Mouse (Mus musculus) kidney, postnatal 36 days (tissue): ENCODE results near the gene Prkcz.

Experiments used
- DNase-seq, 2 experiments: peaks; one replicate each; pipeline ENCODE4 v3.0.0; 2021 to 2022; ENCODE audit warnings: mixed read lengths in 2 of 2

Prkcz gene

GRCm38 (mm10) chr4:155217241-155218103 lies 143.7 kb downstream of the Prkcz start:
- peak; percentile 64 to 77 for DNase-seq

GRCm38 (mm10) chr4:155215773-155216630 lies 145.2 kb downstream of the Prkcz start:
- DNase-seq, result peak; percentile 43 to 54

GRCm38 (mm10) chr4:155215203-155215602 lies 146.0 kb downstream of the Prkcz start:
- no peak for DNase-seq

DNA sequence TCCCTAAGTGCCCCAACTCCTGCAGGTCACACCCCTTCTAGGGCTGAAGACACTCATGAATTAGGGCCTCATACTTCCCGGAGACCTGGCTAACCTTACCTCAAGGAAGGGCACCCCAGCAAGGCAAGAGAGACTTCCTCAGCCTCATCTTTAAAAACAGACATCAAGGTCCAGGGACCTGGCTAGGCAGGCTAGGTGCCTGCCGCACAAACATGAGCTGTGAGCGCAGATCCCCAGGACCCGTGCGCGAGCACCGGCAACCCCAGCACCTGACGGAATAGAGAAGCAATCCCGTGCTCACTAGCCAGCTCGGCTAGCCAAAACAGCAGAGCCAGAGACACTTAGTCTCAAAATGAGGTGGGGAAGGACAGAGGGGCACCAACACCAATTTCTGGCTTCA lies 146.4 kb downstream of the Prkcz start:
- DNase-seq, result no peak

GRCm38 (mm10) chr4:155214188-155214587 lies 147.0 kb downstream of the Prkcz start:
- DNase-seq, result no peak

DNA sequence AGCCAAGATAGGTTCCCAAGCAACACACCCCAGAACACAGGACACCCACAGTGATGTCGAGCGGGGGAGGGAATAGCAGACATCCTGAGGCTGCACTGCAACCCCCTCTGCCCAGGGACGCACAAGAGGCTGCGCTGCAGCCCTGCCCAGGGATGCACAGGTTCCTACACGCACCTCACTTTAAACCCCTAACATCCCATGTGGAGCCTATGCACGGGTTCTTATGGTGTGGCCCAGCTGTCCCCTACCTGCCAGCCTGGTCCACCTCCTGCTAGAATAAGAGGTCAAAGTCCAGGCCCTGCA lies 147.5 kb downstream of the Prkcz start:
- DNase-seq, result no peak

DNA sequence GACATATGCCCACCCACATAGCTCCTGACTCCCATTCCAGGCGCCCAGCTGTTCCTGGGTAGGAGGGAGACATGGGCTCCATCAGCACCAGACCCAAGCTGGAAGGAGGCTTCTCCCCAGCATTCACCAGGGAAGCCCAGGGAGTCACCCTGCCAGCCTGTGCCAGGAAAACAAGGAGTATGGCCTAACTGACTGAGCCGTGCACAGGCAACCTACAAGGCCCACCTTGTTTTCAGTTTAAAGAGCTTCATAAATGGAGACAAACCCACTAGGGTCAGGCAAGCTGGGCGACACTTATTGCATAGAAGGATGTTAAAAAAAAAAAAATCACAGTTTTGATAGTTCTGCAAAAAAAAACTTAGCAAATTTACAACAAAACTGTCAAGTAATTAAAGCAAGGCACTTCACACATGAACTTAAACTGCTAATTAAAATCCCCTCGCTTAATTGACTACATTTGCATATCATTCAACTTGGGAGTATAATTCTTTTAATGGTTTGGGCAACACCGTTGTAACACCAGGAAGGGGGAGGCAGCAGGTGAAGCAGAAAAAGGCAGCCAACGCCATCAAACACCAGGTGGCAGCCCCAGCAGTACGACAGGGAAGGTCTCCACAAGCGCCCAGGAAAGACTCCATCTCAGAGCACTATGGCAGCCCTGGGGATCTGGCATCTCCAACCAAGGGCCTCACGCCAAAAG lies 148.0 kb downstream of the Prkcz start:
- no peak for DNase-seq
